Mouse (Mus musculus): ENCODE measurements at regions not wholly inside any gene's neighbourhood (a gene's known extent, or its start where the extent isn't known, plus 50 kb on each side); places are given as distances from the start of the nearest gene placed in this dataset.

DNA sequence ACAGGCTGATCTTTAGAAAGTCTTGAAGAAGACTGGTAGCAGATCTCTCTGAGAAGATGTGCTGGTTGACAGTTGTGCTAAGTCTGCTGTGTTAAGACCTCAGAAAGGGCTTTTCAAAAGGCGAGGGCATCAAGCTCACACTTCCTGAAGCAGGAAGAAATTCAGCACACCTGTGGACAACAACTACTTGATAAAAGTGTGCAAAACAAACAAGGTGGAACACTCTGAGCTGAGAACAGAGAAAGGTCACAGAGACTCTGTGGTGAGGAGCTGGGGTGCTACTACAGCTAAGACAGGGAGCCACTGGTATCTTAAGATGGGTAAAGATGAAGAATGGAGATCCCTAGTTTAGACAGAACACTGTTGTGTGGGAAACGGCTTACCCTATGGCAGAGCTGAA, 379.9 kb upstream of the Satb1 start:
- Histone ChIP-seq H3K4me3 (replicated peaks) (no peak overlapping the region), H3K9me3 (no peaks in the 10 kb centered on the region), H3K36me3 (replicated peaks; ENCODE audit: low read length) (no peaks in the 10 kb centered on the region), H3K27me3 (replicated peaks) (no peaks in the 10 kb centered on the region), H3K4me1 (peaks cover 11% of the 10 kb centered on the region; the same call in 1 of the 2 replicates)
- no peak for TF ChIP-seq FLI1 (IDR thresholded peaks at IDR 0.05; ENCODE audit: low read length)
- no peak for TF ChIP-seq GATA1 (IDR thresholded peaks at IDR 0.05; ENCODE audit: borderline replicate concordance, low read length)

GRCm38 (mm10) chr17:52210483-52210882, 377.4 kb upstream of the Satb1 start:
- H3K36me3 ChIP-seq (replicated peaks; ENCODE audit: low read length) = no peaks in the 10 kb centered on the region
- TF ChIP-seq GATA1 (IDR thresholded peaks at IDR 0.05; ENCODE audit: borderline replicate concordance, low read length) = no peak
- TF ChIP-seq FLI1 (IDR thresholded peaks at IDR 0.05; ENCODE audit: low read length) = no peak
- no peaks in the 10 kb centered on the region for H3K9me3 ChIP-seq
- no peak overlapping the region for H3K4me3 ChIP-seq (replicated peaks)
- no peaks in the 10 kb centered on the region for H3K27me3 ChIP-seq (replicated peaks)
- H3K4me1 ChIP-seq = no peaks in the 10 kb centered on the region

DNA sequence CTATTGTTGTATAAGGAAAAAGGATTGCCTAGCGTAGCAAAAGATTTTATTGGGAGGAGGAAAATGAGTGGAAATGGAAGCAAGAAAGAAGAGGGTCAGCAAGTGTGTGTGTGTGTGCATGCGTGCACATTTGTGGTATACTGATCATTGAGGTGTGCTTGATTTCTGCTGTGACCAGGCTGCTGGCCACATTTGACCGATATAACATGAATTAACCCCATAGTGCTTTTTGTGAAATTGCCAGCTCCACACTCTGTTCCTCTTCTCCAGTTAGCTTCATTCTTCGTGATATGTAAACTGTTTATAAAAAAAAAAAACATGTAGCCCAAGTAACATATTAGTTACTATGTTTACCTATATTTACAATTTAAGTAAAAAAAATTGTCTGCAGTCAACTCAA, 364.6 kb upstream of the Satb1 start:
- Histone ChIP-seq H3K4me1 (no peaks in the 10 kb centered on the region), H3K36me3 (replicated peaks; ENCODE audit: low read length) (no peaks in the 10 kb centered on the region), H3K9me3 (peaks cover 5% of the 10 kb centered on the region; the same call in 1 of the 2 replicates), H3K4me3 (replicated peaks) (no peak overlapping the region), H3K27me3 (replicated peaks) (no peaks in the 10 kb centered on the region)
- TF ChIP-seq GATA1 (IDR thresholded peaks at IDR 0.05; ENCODE audit: borderline replicate concordance, low read length) (no peak), FLI1 (IDR thresholded peaks at IDR 0.05; ENCODE audit: low read length) (no peak)

GRCm38 (mm10) chr17:52196811-52197210, 363.7 kb upstream of the Satb1 start:
- H3K4me1 ChIP-seq = no peaks in the 10 kb centered on the region

DNA sequence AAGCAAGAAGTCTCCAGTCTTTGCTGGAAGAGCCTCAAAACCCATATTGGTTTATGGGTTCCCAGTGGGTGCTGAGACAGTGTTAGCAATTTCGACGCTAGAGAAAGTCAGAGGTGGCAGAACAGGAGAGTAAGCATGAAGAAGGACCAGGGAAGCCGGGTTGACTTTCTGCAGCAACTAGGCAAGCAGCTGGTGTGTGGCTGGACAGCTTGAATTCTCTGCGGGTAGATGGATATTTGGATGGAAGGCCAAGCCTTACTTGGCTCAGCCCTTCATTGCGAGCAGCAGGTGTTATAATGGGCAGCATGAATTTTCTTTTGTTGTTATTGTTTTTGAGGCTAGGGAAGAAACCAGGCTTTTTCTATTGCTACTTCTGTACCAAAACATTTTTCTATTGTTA, 362.7 kb upstream of the Satb1 start:
- H3K4me3 ChIP-seq (replicated peaks) = no peak overlapping the region
- H3K4me1 ChIP-seq = no peaks in the 10 kb centered on the region
- peaks cover 5% of the 10 kb centered on the region; the same call in 1 of the 2 replicates for H3K9me3 ChIP-seq
- H3K27me3 ChIP-seq (replicated peaks) = no peaks in the 10 kb centered on the region
- TF ChIP-seq GATA1 (IDR thresholded peaks at IDR 0.05; ENCODE audit: borderline replicate concordance, low read length) (no peak), FLI1 (IDR thresholded peaks at IDR 0.05; ENCODE audit: low read length) (no peak)
- no peaks in the 10 kb centered on the region for H3K36me3 ChIP-seq (replicated peaks; ENCODE audit: low read length)

More at GRCm38 (mm10) chr17:52196811-52197210, 363.7 kb upstream of the Satb1 start:
- H3K27me3 ChIP-seq (replicated peaks) = no peaks in the 10 kb centered on the region
- H3K9me3 ChIP-seq = peaks cover 5% of the 10 kb centered on the region; the same call in 1 of the 2 replicates
- no peak overlapping the region for H3K4me3 ChIP-seq (replicated peaks)
- H3K36me3 ChIP-seq (replicated peaks; ENCODE audit: low read length) = no peaks in the 10 kb centered on the region
- TF ChIP-seq FLI1 (IDR thresholded peaks at IDR 0.05; ENCODE audit: low read length) = no peak
- no peak for TF ChIP-seq GATA1 (IDR thresholded peaks at IDR 0.05; ENCODE audit: borderline replicate concordance, low read length)

DNA sequence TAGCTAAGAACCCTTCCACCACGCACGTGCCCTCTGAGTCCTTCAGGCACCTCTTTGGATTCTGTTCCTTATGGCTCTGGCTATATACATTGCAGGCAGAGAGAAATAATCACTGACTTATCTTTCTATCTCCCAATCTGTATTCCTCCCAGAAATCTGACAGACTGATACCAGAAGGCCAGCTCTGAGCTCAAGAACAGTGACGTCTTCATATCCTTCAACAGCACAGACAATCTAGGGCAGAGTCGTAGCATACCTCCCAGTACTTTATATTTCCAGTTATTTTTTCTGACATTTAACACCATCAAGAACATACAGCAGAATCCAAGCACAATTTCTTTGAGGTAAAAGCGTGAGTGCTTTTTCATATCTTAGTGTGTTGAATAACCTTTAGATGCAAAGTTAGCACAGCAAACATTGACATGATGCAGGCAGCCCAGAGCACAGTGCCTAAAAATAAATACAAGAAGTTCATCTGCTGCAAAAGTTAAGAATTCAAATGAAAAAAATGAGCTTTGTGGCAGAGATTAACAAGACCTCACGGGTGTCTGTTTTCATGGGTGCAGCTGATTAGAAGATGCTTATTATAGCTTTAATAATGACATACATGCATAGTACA, 358.1 kb upstream of the Satb1 start:
- TF ChIP-seq FLI1 (IDR thresholded peaks at IDR 0.05; ENCODE audit: low read length) = no peak
- no peaks in the 10 kb centered on the region; the same call in 1 of the 2 replicates for H3K9me3 ChIP-seq
- no peaks in the 10 kb centered on the region for H3K4me1 ChIP-seq
- no peaks in the 10 kb centered on the region for H3K36me3 ChIP-seq (replicated peaks; ENCODE audit: low read length)
- no peaks in the 10 kb centered on the region for H3K27me3 ChIP-seq (replicated peaks)
- H3K4me3 ChIP-seq (replicated peaks) = no peak overlapping the region

DNA sequence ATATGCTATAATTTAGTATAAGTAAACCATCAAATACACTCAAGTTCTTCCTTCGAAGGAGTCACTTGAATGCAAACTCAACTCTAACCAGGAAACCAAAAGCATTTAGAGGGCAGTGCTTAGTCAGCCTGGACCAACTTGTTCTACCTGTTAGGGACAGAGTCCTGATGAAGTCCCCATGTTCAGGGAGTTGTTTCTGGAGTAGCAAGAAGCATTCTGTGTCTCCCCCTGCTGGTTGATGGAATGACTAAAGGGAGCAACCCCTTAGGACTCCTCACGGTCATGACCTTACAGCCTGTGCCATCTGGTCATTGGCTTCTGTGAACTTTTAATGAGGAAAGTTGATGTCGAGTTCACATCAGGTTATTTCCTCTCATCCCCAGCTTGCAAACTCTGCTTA, 349.6 kb upstream of the Satb1 start:
- H3K9me3 ChIP-seq = no peaks in the 10 kb centered on the region
- no peak overlapping the region for H3K4me3 ChIP-seq (replicated peaks)
- H3K27me3 ChIP-seq (replicated peaks) = no peaks in the 10 kb centered on the region
- H3K4me1 ChIP-seq = peaks cover 6% of the 10 kb centered on the region; the same call in 1 of the 2 replicates
- TF ChIP-seq FLI1 (IDR thresholded peaks at IDR 0.05; ENCODE audit: low read length) = no peak
- TF ChIP-seq GATA1 (IDR thresholded peaks at IDR 0.05; ENCODE audit: borderline replicate concordance, low read length) = no peak
- H3K36me3 ChIP-seq (replicated peaks; ENCODE audit: low read length) = no peaks in the 10 kb centered on the region

- H3K9me3 ChIP-seq = no peaks in the 10 kb centered on the region
- H3K4me3 ChIP-seq (replicated peaks) = no peak overlapping the region
- TF ChIP-seq GATA1 (IDR thresholded peaks at IDR 0.05; ENCODE audit: borderline replicate concordance, low read length) (no peak), FLI1 (IDR thresholded peaks at IDR 0.05; ENCODE audit: low read length) (no peak)
- H3K27me3 ChIP-seq (replicated peaks) = no peaks in the 10 kb centered on the region
- H3K36me3 ChIP-seq (replicated peaks; ENCODE audit: low read length) = no peaks in the 10 kb centered on the region
- 0 out of 2 replicates have a peak, but pooled peaks cover 3% of the 10 kb centered on the region for H3K4me1 ChIP-seq
These were observed 344.9 kb upstream of the Satb1 start for GRCm38 (mm10) chr17:52177996-52178395.

DNA sequence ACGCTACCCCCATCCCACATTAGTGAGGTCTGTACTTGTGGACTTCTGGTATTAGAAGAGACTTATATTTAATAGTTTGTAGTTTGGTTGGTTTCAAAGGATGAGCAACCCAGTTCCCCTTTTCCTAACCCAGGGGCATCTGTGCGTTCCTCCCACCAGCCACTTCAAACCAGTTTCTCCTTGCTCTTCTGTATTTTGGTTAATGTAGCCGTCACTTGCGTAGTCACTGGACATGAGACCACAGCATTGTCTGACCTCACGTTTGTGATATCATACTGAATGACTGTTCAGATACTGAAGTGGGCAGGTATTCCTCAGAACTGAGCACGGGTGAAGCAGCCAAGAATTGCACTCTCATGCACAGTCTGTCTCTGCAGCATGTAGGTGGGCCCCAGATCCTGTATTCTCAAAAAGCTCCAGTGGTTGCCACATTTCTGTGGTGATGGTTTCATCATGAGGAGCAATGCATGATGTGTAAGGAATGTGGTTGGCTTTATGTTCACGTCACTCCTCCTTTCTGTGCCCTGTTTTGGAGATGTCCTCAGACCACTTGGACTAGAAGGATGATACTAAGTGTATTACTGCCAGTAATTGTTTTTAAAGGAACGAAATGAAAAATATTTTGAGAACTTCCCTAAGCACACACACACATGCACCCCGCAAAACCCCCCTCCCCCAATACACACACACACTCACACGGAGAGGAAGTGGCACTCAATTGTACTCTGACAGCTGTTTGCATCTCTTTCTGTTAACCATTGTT, 335.2 kb upstream of the Satb1 start:
- H3K9me3 ChIP-seq = no peaks in the 10 kb centered on the region; the same call in 1 of the 2 replicates
- H3K4me3 ChIP-seq (replicated peaks) = no peak overlapping the region
- H3K27me3 ChIP-seq (replicated peaks) = no peaks in the 10 kb centered on the region
- TF ChIP-seq FLI1 (IDR thresholded peaks at IDR 0.05; ENCODE audit: low read length) = no peak
- no peak for TF ChIP-seq GATA1 (IDR thresholded peaks at IDR 0.05; ENCODE audit: borderline replicate concordance, low read length)
- no peaks in the 10 kb centered on the region for H3K36me3 ChIP-seq (replicated peaks; ENCODE audit: low read length)
- H3K4me1 ChIP-seq = peaks cover 12% of the 10 kb centered on the region

DNA sequence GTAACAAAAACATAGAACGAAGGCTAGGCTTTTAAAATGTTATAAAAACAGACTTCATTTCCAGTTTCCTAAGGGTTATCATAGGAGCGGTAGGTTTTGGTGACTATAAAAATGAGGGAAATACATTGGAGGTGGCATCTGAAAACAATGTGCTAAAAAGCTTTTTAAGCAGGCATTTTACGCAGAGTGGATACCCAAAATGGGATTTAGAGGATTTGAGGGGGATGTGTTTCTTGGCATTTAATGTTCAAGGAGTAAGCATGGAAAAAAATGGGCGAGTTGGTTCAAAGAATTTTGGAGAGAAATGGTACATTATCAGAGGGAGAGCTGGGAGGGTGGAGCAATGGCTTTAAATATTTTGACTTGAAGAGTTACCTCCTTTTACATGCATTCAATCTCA, 334.6 kb upstream of the Satb1 start:
- H3K9me3 ChIP-seq = no peaks in the 10 kb centered on the region; the same call in 1 of the 2 replicates
- peaks cover 17% of the 10 kb centered on the region for H3K4me1 ChIP-seq
- no peaks in the 10 kb centered on the region for H3K36me3 ChIP-seq (replicated peaks; ENCODE audit: low read length)

More for the DNA sequence above, 334.6 kb upstream of the Satb1 start:
- no peak for TF ChIP-seq GATA1 (IDR thresholded peaks at IDR 0.05; ENCODE audit: borderline replicate concordance, low read length)
- no peak for TF ChIP-seq FLI1 (IDR thresholded peaks at IDR 0.05; ENCODE audit: low read length)
- Histone ChIP-seq H3K4me3 (replicated peaks) (no peak overlapping the region), H3K27me3 (replicated peaks) (no peaks in the 10 kb centered on the region)
